Mouse (Mus musculus) hindbrain, embryonic 14.5 days (tissue): Measurements from ENCODE around the gene Shank3. TPM values are rescaled to one million over a fixed set of nuclear protein-coding genes. Genes with fewer than 3 reads are reported as not detected.

Experiments used
- ATAC-seq: fragments of 200-750 bp; cut with Nextera tagmentation; 2 replicates; pipeline ENCODE4 v1.8.0; 2017; ENCODE audit warnings: moderate number of reproducible peaks, mild to moderate bottlenecking, moderate TSS enrichment, moderate library complexity; ENCODE audit not compliant: low FRiP score
- DNase-seq: peaks from one replicate; pipeline ENCODE4 v3.0.0-alpha.2; 2015; ENCODE audit warnings: low spot score
- H3K27ac ChIP-seq: fragments of 300-500 bp; sonication (generic); 2 replicates; pipeline ENCODE4 v1.5.1; 2014; ENCODE audit warnings: mild to moderate bottlenecking, moderate library complexity
- H3K27me3 ChIP-seq: fragments of 300-500 bp; sonication (generic); 2 replicates; pipeline ENCODE4 v1.6.1; 2014; ENCODE audit warnings: mild to moderate bottlenecking, low read length, mixed read lengths; ENCODE audit not compliant: control insufficient read depth, insufficient read depth
- H3K36me3 ChIP-seq: fragments of 300-500 bp; sonication (generic); replicated peaks from 2 replicates; pipeline ENCODE4 v1.6.1; 2014; ENCODE audit not compliant: control insufficient read depth, insufficient read depth
- H3K4me1 ChIP-seq: fragments of 300-500 bp; sonication (generic); replicated peaks from 2 replicates; pipeline ENCODE4 v1.6.1; 2014; ENCODE audit warnings: antibody characterized with exemption, low read length, mixed read lengths; ENCODE audit not compliant: control insufficient read depth, insufficient read depth
- H3K4me2 ChIP-seq: fragments of 300-500 bp; sonication (generic); replicated peaks from 2 replicates; pipeline ENCODE4 v1.6.1; 2014; ENCODE audit warnings: mild to moderate bottlenecking, moderate library complexity
- H3K4me3 ChIP-seq: fragments of 300-500 bp; sonication (generic); replicated peaks from 2 replicates; pipeline ENCODE4 v1.5.1; 2014; ENCODE audit warnings: mild to moderate bottlenecking, low read length
- H3K9ac ChIP-seq: fragments of 300-500 bp; sonication (generic); 2 replicates; pipeline ENCODE4 v1.6.1; 2014
- H3K9me3 ChIP-seq: fragments of 300-500 bp; sonication (generic); 2 replicates; pipeline ENCODE4 v1.6.1; 2016; ENCODE audit warnings: low read length; ENCODE audit not compliant: control insufficient read depth
- WGBS: fragments of 180-500 bp; shearing (Covaris S2); extraction: QIAGEN DNeasy Blood & Tissue Kit; methylation state at CpG from one replicate; pipeline ENCODE4 v1.1.7; 2014; 5-methylcytosine and 5-hydroxymethylcytosine counted together
- polyA plus RNA-seq: library from polyadenylated mRNA; unstranded; fragments of >200 nt; fragmentation: Nextera tagmentation; extraction: Ambion mirVana; gene quantifications from 2 replicates; pipeline ENCODE4 v1.2.1, GENCODE M21; 2014

Gene Shank3
- polyA plus RNA-seq, 1 experiment from 2014 or later = 8.6 TPM

- H3K4me2 ChIP-seq = no peak overlapping the region
- 93% methylated on average over 8 of the region's 8 CpGs for WGBS
- H3K27me3 ChIP-seq = no peaks in the 10 kb centered on the region
- ATAC-seq (no peak), DNase-seq (no peak)
- H3K4me3 ChIP-seq = no peak overlapping the region
- H3K9ac ChIP-seq = no peak overlapping the region
- no peak overlapping the region for H3K27ac ChIP-seq
- no peaks in the 10 kb centered on the region for H3K9me3 ChIP-seq
- H3K4me1 ChIP-seq = no peaks in the 10 kb centered on the region
- peaks cover 49% of the 10 kb centered on the region for H3K36me3 ChIP-seq
Observed at GRCm38 (mm10) chr15:89507751-89508150, 8.3 kb downstream of the Shank3 start.

GRCm38 (mm10) chr15:89512679-89513078 lies 13.3 kb downstream of the Shank3 start:
- Histone ChIP-seq H3K9me3 (no peaks in the 10 kb centered on the region), H3K9ac (no peak overlapping the region), H3K4me3 (no peak overlapping the region), H3K4me1 (no peaks in the 10 kb centered on the region), H3K36me3 (peaks cover 18% of the 10 kb centered on the region; the same call in 1 of the 2 replicates), H3K4me2 (no peak overlapping the region), H3K27me3 (no peaks in the 10 kb centered on the region), H3K27ac (no peak overlapping the region)
- DNase-seq (no peak), ATAC-seq (no peak)
- 84% methylated on average over 4 of the region's 4 CpGs for WGBS

- WGBS = 78% methylated on average over 7 of the region's 7 CpGs
- no peaks in the 10 kb centered on the region for H3K9me3 ChIP-seq
- peaks cover 21% of the 10 kb centered on the region for H3K27me3 ChIP-seq
- no peak overlapping the region for H3K9ac ChIP-seq
- DNase-seq = no peak
- H3K27ac ChIP-seq = no peak overlapping the region
- H3K36me3 ChIP-seq = peaks cover 11% of the 10 kb centered on the region
- H3K4me2 ChIP-seq = no peak overlapping the region
- no peak for ATAC-seq
- H3K4me1 ChIP-seq = peaks cover 10% of the 10 kb centered on the region; the same call in 1 of the 2 replicates
- no peak overlapping the region for H3K4me3 ChIP-seq
Observed at GRCm38 (mm10) chr15:89521951-89522350, 22.5 kb downstream of the Shank3 start.

DNA sequence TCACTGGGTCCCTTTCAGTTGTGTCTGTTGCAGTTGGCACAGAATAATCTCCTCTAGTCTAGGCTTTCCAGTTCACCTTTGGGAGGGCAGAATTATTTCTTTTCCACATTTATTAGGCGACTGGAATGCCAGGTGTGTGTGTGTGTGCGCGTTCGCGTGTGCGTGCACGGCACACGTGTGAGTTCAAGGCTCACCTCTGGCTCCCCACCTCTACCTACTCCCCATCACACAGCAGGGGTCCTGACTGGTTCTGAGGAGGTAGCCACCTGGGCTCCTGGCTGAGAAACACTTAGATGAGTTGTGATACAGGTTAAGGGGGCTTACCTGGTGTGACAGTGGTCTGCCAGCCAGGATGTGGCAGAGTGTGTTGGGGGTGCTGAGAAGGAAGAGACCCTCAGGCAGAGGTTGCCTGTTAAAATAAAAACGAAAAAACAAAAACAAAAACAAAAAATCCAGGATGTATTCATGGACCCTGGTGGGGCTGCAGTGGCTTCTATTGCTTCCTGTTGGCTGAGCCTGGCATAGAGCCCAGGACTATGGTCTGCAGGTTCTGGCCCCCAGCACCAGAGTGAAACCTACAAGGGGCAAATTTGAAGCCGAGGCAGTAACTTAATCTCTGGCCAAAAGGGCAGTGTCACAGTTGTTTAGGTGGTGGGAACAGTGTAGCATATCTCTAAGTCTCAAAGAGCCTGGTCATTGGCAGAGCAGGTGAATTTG lies 23.3 kb downstream of the Shank3 start:
- peaks cover 21% of the 10 kb centered on the region for H3K27me3 ChIP-seq
- ATAC-seq = no peak
- WGBS = 88% methylated on average over 10 of the region's 10 CpGs
- peak overlapping the region; percentile 98 for H3K4me2 ChIP-seq
- no peak for DNase-seq
- no peak overlapping the region for H3K9ac ChIP-seq
- H3K4me3 ChIP-seq = peak overlapping the region; percentile 46; the same call in 1 of the 2 replicates
- no peaks in the 10 kb centered on the region for H3K9me3 ChIP-seq
- peaks cover 12% of the 10 kb centered on the region for H3K36me3 ChIP-seq
- H3K4me1 ChIP-seq = peaks cover 10% of the 10 kb centered on the region; the same call in 1 of the 2 replicates
- no peak overlapping the region for H3K27ac ChIP-seq

DNA sequence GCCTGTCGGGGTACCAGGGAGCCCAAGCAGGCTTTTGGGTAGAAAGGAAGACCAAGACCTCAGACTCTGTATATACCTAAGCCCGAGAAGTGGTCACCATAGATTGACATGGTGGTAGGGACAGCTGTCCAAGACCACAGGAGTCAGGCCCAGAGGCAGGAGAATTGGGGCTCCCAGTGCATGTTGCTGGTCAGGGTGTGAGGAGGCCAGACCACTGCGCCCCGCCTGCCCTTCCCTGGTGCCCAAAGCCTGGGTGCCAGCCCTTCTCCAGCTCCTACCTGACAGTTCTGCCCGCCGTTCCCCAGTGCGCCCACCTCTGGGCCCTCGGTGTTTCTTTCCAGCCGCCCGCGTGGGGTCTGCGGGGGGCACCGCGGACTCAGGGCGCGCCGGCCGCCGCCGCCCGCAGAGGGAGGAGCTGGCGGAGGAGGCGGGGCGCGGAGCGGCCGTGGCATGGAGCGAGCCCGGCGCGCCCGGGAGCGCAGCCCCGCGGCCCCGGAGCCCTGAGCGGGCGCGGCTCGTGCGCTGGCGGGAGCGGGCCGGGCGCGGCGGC lies 23.9 kb downstream of the Shank3 start:
- DNase-seq (no peak), ATAC-seq (peak; percentile 41; the same call in 1 of the 2 replicates)
- Histone ChIP-seq H3K36me3 (peaks cover 12% of the 10 kb centered on the region), H3K4me2 (peak overlapping the region; percentile 98), H3K4me3 (peak overlapping the region; percentile 46), H3K4me1 (peaks cover 10% of the 10 kb centered on the region; the same call in 1 of the 2 replicates), H3K27me3 (peaks cover 21% of the 10 kb centered on the region), H3K27ac (no peak overlapping the region), H3K9ac (peak overlapping the region; percentile 68), H3K9me3 (no peaks in the 10 kb centered on the region)
- WGBS = 21% methylated on average over 11 of the region's 47 CpGs

DNA sequence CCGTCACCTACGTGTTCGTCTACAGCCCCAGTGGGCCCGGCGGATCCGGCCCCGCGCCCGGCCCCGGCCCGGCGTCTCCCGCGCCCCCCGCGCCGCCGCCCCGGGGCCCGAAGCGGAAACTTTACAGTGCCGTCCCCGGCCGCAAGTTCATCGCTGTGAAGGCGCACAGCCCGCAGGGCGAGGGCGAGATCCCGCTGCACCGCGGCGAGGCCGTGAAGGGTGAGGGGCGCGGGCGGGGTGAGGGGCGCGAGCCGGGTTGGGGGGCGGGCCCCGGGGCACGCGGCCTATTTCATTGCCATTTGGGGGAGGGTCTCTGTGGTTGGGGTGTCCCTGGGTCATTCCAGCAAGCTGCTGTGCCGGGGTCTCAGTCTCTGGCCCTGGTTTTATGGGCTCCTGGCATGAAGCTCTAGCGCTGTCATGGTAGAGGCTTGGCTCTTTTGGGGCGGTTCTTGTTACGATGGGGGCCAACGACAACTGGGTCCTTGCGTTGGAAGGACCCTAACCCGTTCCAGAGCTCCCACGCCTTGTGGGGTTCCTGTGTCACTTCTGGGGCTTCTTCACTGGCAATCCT lies 24.7 kb downstream of the Shank3 start:
- H3K9ac ChIP-seq = peak overlapping the region; percentile 68
- ATAC-seq (peak; percentile 9; the same call in 1 of the 2 replicates), DNase-seq (no peak)
- H3K27me3 ChIP-seq = peaks cover 21% of the 10 kb centered on the region
- H3K4me1 ChIP-seq = peaks cover 10% of the 10 kb centered on the region; the same call in 1 of the 2 replicates
- H3K36me3 ChIP-seq = peaks cover 12% of the 10 kb centered on the region
- H3K4me3 ChIP-seq = peak overlapping the region; percentile 71
- no peaks in the 10 kb centered on the region for H3K9me3 ChIP-seq
- 2% methylated on average over 49 of the region's 52 CpGs for WGBS
- no peak overlapping the region for H3K27ac ChIP-seq
- H3K4me2 ChIP-seq = peak overlapping the region; percentile 98

- Histone ChIP-seq H3K9ac (peak overlapping the region; percentile 68), H3K27ac (no peak overlapping the region), H3K4me2 (peak overlapping the region; percentile 98), H3K4me1 (peaks cover 10% of the 10 kb centered on the region; the same call in 1 of the 2 replicates), H3K9me3 (no peaks in the 10 kb centered on the region), H3K36me3 (peaks cover 12% of the 10 kb centered on the region), H3K4me3 (peak overlapping the region; percentile 71), H3K27me3 (peaks cover 21% of the 10 kb centered on the region)
- ATAC-seq (no peak), DNase-seq (no peak)
- WGBS = 61% methylated on average over 8 of the region's 8 CpGs
Observed at GRCm38 (mm10) chr15:89524611-89525415, 25.4 kb downstream of the Shank3 start.

DNA sequence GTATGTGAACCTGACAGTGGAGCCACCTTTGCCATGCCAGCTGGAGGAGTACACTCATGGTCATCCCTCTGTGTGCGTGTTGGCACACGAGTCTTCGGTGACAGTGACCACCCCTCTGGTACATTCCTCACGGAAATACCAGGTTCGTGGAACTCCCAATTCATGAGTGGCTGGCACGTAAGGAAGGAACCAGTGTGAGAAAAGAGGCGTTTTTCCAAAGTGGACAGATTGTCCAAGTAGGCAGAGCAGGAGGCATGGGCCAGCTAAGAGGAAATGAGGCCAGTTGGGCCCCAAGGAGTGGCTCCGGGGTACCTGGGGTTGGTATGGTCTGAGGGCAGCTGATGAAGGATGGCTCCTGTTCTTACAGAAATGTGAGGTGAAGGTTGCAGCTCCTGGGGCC lies 26.0 kb downstream of the Shank3 start:
- 95% methylated on average over 8 of the region's 8 CpGs for WGBS
- Histone ChIP-seq H3K27ac (no peak overlapping the region), H3K27me3 (peaks cover 21% of the 10 kb centered on the region), H3K9me3 (no peaks in the 10 kb centered on the region), H3K4me1 (peaks cover 10% of the 10 kb centered on the region; the same call in 1 of the 2 replicates), H3K9ac (no peak overlapping the region), H3K4me2 (no peak overlapping the region), H3K4me3 (no peak overlapping the region), H3K36me3 (peaks cover 12% of the 10 kb centered on the region)
- DNase-seq (no peak), ATAC-seq (no peak)

- WGBS = 80% methylated on average over 7 of the region's 7 CpGs
- peaks cover 12% of the 10 kb centered on the region for H3K36me3 ChIP-seq
- no peak overlapping the region for H3K9ac ChIP-seq
Observed at GRCm38 (mm10) chr15:89525896-89526295, 26.5 kb downstream of the Shank3 start.

More at GRCm38 (mm10) chr15:89525896-89526295, 26.5 kb downstream of the Shank3 start:
- no peaks in the 10 kb centered on the region for H3K9me3 ChIP-seq
- no peak overlapping the region for H3K4me2 ChIP-seq
- DNase-seq (no peak), ATAC-seq (no peak)
- peaks cover 21% of the 10 kb centered on the region for H3K27me3 ChIP-seq
- H3K4me1 ChIP-seq = peaks cover 10% of the 10 kb centered on the region; the same call in 1 of the 2 replicates
- H3K4me3 ChIP-seq = no peak overlapping the region
- H3K27ac ChIP-seq = no peak overlapping the region
